Mouse (Mus musculus) hindbrain, embryonic 13.5 days (tissue): Measurements from ENCODE around the gene Rpl27. TPM values are rescaled to one million over a fixed set of nuclear protein-coding genes. Genes with fewer than 3 reads are reported as not detected.
A peak's percentile ranks its signal among the peaks of the same experiment; 100 is the strongest.

Source experiments
- ATAC-seq: fragments of 200-750 bp; cut with Nextera tagmentation; 2 replicates; pipeline ENCODE4 v1.8.0; 2017; ENCODE audit warnings: moderate TSS enrichment; ENCODE audit not compliant: low FRiP score
- H3K27ac ChIP-seq: fragments of 300-500 bp; sonication (generic); 2 replicates; pipeline ENCODE4 v1.5.1; 2015; ENCODE audit warnings: inconsistent platforms, mild to moderate bottlenecking, moderate library complexity
- H3K27me3 ChIP-seq: fragments of 300-500 bp; sonication (generic); 2 replicates; pipeline ENCODE4 v1.6.1; 2015; ENCODE audit warnings: mild to moderate bottlenecking, inconsistent platforms
- H3K36me3 ChIP-seq: fragments of 300-500 bp; sonication (generic); 2 replicates; pipeline ENCODE4 v1.6.1; 2015; ENCODE audit warnings: mild to moderate bottlenecking, inconsistent platforms
- H3K4me1 ChIP-seq: fragments of 300-500 bp; sonication (generic); replicated peaks from 2 replicates; pipeline ENCODE4 v1.6.1; 2015; ENCODE audit warnings: inconsistent platforms
- H3K4me2 ChIP-seq: fragments of 300-500 bp; sonication (generic); 2 replicates; pipeline ENCODE4 v1.6.1; 2015; ENCODE audit warnings: inconsistent platforms, mild to moderate bottlenecking, moderate library complexity
- H3K4me3 ChIP-seq: fragments of 300-500 bp; sonication (generic); 2 replicates; pipeline ENCODE4 v1.5.1; 2015; ENCODE audit warnings: mild to moderate bottlenecking, inconsistent platforms
- H3K9ac ChIP-seq: fragments of 300-500 bp; sonication (generic); 2 replicates; pipeline ENCODE4 v1.6.1; 2015; ENCODE audit warnings: mild to moderate bottlenecking, inconsistent platforms
- H3K9me3 ChIP-seq: fragments of 300-500 bp; sonication (generic); 2 replicates; pipeline ENCODE4 v1.6.1; 2016; ENCODE audit warnings: inconsistent platforms
- WGBS: fragments of 180-500 bp; shearing (Covaris S2); methylation state at CpG from one replicate; pipeline ENCODE4 v1.1.7; 2015; 5-methylcytosine and 5-hydroxymethylcytosine counted together
- polyA plus RNA-seq: library from polyadenylated mRNA; unstranded; fragments of >200 nt; fragmentation: Nextera tagmentation; extraction: Ambion mirVana; gene quantifications from 2 replicates; pipeline ENCODE4 v1.2.1, GENCODE M21; 2015

Rpl27 gene
- 301 and 310 TPM in 2 replicates for polyA plus RNA-seq

GRCm38 (mm10) chr11:101442127-101442693 lies at the start of gene Rpl27:
Rpl27 (plus strand) TSS chr11:101442298.
- Histone ChIP-seq H3K9me3 (no peaks in the 10 kb centered on the region), H3K27me3 (no peaks in the 10 kb centered on the region), H3K27ac (peak within 1 kb of the TSS; percentile 94), H3K4me1 (peaks cover 21% of the 10 kb centered on the region), H3K4me3 (peak within 1 kb of the TSS; percentile 80), H3K36me3 (peaks cover 27% of the 10 kb centered on the region), H3K4me2 (peak within 1 kb of the TSS; percentile 99), H3K9ac (peak within 1 kb of the TSS; percentile 94)
- under 1% methylated on average over 42 of the region's 42 CpGs for WGBS
- ATAC-seq, result peak; percentile 100

GRCm38 (mm10) chr11:101395110-101395509 lies 47.0 kb upstream of the Rpl27 start:
- ATAC-seq, result 0 out of 2 replicates have a peak, but pooled peaks have one; percentile 21
- Histone ChIP-seq H3K27ac (no peak overlapping the region), H3K36me3 (no peaks in the 10 kb centered on the region), H3K4me3 (no peak overlapping the region), H3K9me3 (no peaks in the 10 kb centered on the region), H3K27me3 (peaks cover 5% of the 10 kb centered on the region; the same call in 1 of the 2 replicates), H3K4me1 (no peaks in the 10 kb centered on the region), H3K4me2 (no peak overlapping the region), H3K9ac (no peak overlapping the region)
- WGBS, result 9% methylated on average over 8 of the region's 8 CpGs

- peaks cover 14% of the 10 kb centered on the region for H3K4me1 ChIP-seq
- no peak overlapping the region for H3K4me2 ChIP-seq
- no peak overlapping the region for H3K4me3 ChIP-seq
- H3K27me3 ChIP-seq, result no peaks in the 10 kb centered on the region
- no peak overlapping the region for H3K27ac ChIP-seq
- no peak overlapping the region for H3K9ac ChIP-seq
- H3K36me3 ChIP-seq, result peaks cover 34% of the 10 kb centered on the region
- WGBS, result 91% methylated on average over 2 of the region's 2 CpGs
- ATAC-seq, result no peak
- H3K9me3 ChIP-seq, result no peaks in the 10 kb centered on the region
Measured at GRCm38 (mm10) chr11:101415306-101415705, 26.8 kb upstream of the Rpl27 start.

- no peaks in the 10 kb centered on the region for H3K27me3 ChIP-seq
- peak overlapping the region; percentile 89 for H3K27ac ChIP-seq
- peak; percentile 19; the same call in 1 of the 2 replicates for ATAC-seq
- H3K4me2 ChIP-seq, result peak overlapping the region; percentile 77
- H3K4me1 ChIP-seq, result peaks cover 14% of the 10 kb centered on the region
- no peaks in the 10 kb centered on the region for H3K9me3 ChIP-seq
- peak overlapping the region; percentile 74 for H3K4me3 ChIP-seq
- H3K36me3 ChIP-seq, result peaks cover 22% of the 10 kb centered on the region
- peak overlapping the region; percentile 90 for H3K9ac ChIP-seq
- 2% methylated on average over 11 of the region's 11 CpGs for WGBS
Measured at GRCm38 (mm10) chr11:101416433-101417100, 25.5 kb upstream of the Rpl27 start.

GRCm38 (mm10) chr11:101417101-101417855 lies 24.8 kb upstream of the Rpl27 start, which contains the start of gene Aarsd1:
Aarsd1 (minus strand) TSS chr11:101417615.
- peak within 1 kb of the TSS; percentile 89 for H3K27ac ChIP-seq
- H3K4me2 ChIP-seq, result peak within 1 kb of the TSS; percentile 77
- H3K9ac ChIP-seq, result peak within 1 kb of the TSS; percentile 90
- under 1% methylated on average over 45 of the region's 45 CpGs for WGBS
- peak within 1 kb of the TSS; percentile 74 for H3K4me3 ChIP-seq
- peaks cover 14% of the 10 kb centered on the region for H3K4me1 ChIP-seq
- H3K27me3 ChIP-seq, result no peaks in the 10 kb centered on the region
- ATAC-seq, result peak; percentile 82
- no peaks in the 10 kb centered on the region for H3K9me3 ChIP-seq
- peaks cover 14% of the 10 kb centered on the region for H3K36me3 ChIP-seq

- no peak overlapping the region for H3K4me2 ChIP-seq
- peaks cover 19% of the 10 kb centered on the region for H3K4me1 ChIP-seq
- no peaks in the 10 kb centered on the region for H3K9me3 ChIP-seq
- no peaks in the 10 kb centered on the region for H3K36me3 ChIP-seq
- H3K27me3 ChIP-seq, result no peaks in the 10 kb centered on the region
- WGBS, result 60% methylated on average over 6 of the region's 6 CpGs
- no peak overlapping the region for H3K4me3 ChIP-seq
- no peak overlapping the region for H3K27ac ChIP-seq
- ATAC-seq, result no peak
- H3K9ac ChIP-seq, result no peak overlapping the region
Measured at GRCm38 (mm10) chr11:101418991-101419390, 23.1 kb upstream of the Rpl27 start.

- H3K9me3 ChIP-seq, result no peaks in the 10 kb centered on the region
- ATAC-seq, result no peak
- H3K27me3 ChIP-seq, result no peaks in the 10 kb centered on the region
- no peak overlapping the region for H3K27ac ChIP-seq
- peaks cover 25% of the 10 kb centered on the region for H3K4me1 ChIP-seq
- no peak overlapping the region for H3K4me3 ChIP-seq
- 26% methylated on average over 3 of the region's 3 CpGs for WGBS
- H3K4me2 ChIP-seq, result no peak overlapping the region
- no peaks in the 10 kb centered on the region for H3K36me3 ChIP-seq
- no peak overlapping the region for H3K9ac ChIP-seq
Measured at GRCm38 (mm10) chr11:101419610-101420009, 22.5 kb upstream of the Rpl27 start.

GRCm38 (mm10) chr11:101420148-101420547 lies 21.9 kb upstream of the Rpl27 start:
- WGBS, result 97% methylated on average over 5 of the region's 5 CpGs
- Histone ChIP-seq H3K36me3 (no peaks in the 10 kb centered on the region), H3K27me3 (no peaks in the 10 kb centered on the region), H3K4me2 (no peak overlapping the region), H3K9me3 (no peaks in the 10 kb centered on the region), H3K4me1 (peaks cover 22% of the 10 kb centered on the region), H3K27ac (no peak overlapping the region), H3K4me3 (no peak overlapping the region), H3K9ac (no peak overlapping the region)
- no peak for ATAC-seq

GRCm38 (mm10) chr11:101424105-101424851 lies 17.8 kb upstream of the Rpl27 start, which contains the start of gene Gm27029:
Gm27029 (minus strand) TSS chr11:101424796.
- ATAC-seq, result peak; percentile 52
- Histone ChIP-seq H3K4me2 (peak within 1 kb of the TSS; percentile 87), H3K27ac (peak within 1 kb of the TSS; percentile 94), H3K27me3 (no peaks in the 10 kb centered on the region), H3K4me1 (peaks cover 31% of the 10 kb centered on the region), H3K4me3 (peak within 1 kb of the TSS; percentile 95), H3K9me3 (no peaks in the 10 kb centered on the region), H3K36me3 (peaks cover 5% of the 10 kb centered on the region), H3K9ac (peak within 1 kb of the TSS; percentile 91)
- 5% methylated on average over 23 of the region's 23 CpGs for WGBS

- Histone ChIP-seq H3K27me3 (no peaks in the 10 kb centered on the region), H3K9me3 (no peaks in the 10 kb centered on the region), H3K4me3 (peak within 1 kb of the TSS; percentile 95), H3K36me3 (peaks cover 14% of the 10 kb centered on the region), H3K4me2 (peak within 1 kb of the TSS; percentile 87), H3K27ac (peak within 1 kb of the TSS; percentile 94), H3K9ac (peak within 1 kb of the TSS; percentile 91), H3K4me1 (peaks cover 31% of the 10 kb centered on the region)
- WGBS, result under 1% methylated on average over 78 of the region's 81 CpGs
- ATAC-seq, result peak; percentile 94
Measured at GRCm38 (mm10) chr11:101424925-101425813, 16.9 kb upstream of the Rpl27 start, which contains the start of the genes Rundc1 and Ptges3l. Rundc1 (plus strand) TSS chr11:101425085. Ptges3l (minus strand) TSS chr11:101425333.

GRCm38 (mm10) chr11:101426165-101426564 lies 15.9 kb upstream of the Rpl27 start:
- peaks cover 24% of the 10 kb centered on the region for H3K36me3 ChIP-seq
- WGBS, result 74% methylated on average over 8 of the region's 8 CpGs
- peak overlapping the region; percentile 95 for H3K4me3 ChIP-seq
- peak overlapping the region; percentile 94; the same call in 1 of the 2 replicates for H3K27ac ChIP-seq
- peak overlapping the region; percentile 91 for H3K9ac ChIP-seq
- no peaks in the 10 kb centered on the region for H3K27me3 ChIP-seq
- no peak for ATAC-seq
- no peaks in the 10 kb centered on the region for H3K9me3 ChIP-seq
- peaks cover 31% of the 10 kb centered on the region for H3K4me1 ChIP-seq
- peak overlapping the region; percentile 87 for H3K4me2 ChIP-seq
